Mouse (Mus musculus): Measurements from ENCODE around the gene 4931428F04Rik.
A peak's percentile ranks its signal among the peaks of the same experiment; 100 is the strongest.
"Not testable (repeated sequence)": the region's sequence is repeated elsewhere in the genome, so short reads cannot be mapped to it uniquely, and the experiment has no call there.

4931428F04Rik gene

DNA sequence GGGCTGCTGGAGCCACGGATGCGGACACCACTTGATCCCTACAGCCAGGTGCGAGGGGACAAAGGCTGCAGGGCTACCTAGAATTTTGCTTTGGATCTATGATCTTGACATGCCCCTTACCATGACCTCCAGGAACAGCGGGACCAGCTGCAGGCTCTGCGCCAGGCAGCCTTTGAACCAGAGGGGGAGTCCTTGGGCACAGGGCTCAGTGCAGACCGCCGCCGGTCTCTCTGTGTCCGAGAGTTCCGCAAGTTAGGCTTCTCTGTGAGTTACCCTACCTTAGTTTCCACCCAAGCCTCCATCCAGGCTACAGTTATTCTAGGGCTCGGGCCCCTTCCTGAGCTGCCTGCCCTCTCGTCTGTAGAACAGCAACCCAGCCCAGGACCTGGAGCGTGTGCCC lies 18.0 kb upstream of the 4931428F04Rik start:
- DNase-seq (ENCODE audit: low spot score) = no peak

DNA sequence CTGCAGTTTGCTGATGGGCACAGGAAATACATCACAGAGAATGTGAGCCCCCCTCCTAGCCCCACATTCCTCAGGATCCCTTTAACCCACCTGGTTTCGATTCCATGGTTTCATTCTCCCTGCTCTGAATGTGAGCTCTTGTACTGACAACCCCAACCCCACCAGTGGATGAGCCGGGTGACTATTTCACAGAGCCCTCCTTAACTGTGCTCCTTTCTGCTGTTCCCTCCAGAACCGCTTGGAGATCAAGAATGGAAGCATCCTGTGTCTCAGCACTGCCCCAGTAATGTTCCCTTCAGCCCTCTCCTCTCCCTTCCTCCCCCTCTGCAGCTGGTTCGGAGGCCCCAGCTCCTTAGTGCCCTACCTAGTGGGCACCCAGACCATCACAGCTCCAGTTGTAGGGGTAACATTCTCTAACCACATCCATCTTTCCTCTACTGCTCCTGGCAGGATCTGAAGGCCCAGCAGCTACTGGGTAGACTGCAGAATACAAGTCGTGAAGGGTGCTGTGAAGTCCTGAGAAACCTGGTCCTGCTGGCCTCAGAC lies 16.6 kb upstream of the 4931428F04Rik start:
- no peak for DNase-seq (ENCODE audit: low spot score)

DNA sequence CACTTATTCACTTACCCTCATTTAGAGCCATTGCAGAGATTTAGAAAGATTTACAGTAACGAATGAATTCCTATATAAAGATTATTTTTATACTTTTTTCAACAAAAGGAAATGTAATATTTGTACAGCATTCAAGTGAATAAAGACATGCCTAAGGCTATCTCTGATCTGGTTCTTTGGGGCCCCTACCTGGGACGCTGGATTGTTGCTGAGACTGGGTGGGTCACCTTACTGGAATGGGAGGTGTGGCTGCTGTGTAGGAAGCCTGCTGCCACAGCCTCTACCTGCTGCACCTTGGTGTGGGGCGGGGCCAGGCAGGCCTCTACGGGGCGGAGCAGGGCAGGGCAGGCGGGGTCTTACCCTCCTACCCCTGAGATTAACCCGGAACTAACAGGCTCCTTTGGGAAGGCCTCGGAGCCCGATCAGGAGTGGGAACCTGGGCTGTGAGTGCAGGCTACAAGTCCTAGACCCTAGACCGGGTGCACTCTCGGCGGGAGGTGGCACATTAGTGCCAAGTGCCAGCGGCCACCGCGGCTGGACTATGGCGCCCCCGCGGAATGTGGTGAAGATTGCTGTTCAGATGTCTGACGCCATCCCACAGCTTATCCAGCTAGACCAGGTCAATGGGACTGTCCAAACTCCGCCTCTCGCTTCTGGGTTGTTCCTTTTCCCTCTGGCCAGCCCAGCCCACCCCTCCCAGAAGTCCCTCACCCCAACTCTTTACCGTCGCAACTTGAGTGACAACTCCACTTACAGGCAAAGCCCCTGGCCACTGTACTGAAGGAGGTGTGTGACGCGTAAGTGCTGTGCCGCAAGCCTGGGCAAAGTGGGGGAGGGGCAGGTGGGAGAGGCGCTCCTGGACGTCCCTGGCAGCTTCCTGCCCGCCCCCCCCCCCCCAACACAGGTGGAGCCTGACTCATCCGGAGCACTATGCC lies 15.8 kb upstream of the 4931428F04Rik start, which contains the start of gene Elmo3:
TSS of gene Elmo3 (plus strand) at position 391 of the 935 bp plus-strand sequence.
- peak; percentile 63 for DNase-seq (ENCODE audit: low spot score)

DNA sequence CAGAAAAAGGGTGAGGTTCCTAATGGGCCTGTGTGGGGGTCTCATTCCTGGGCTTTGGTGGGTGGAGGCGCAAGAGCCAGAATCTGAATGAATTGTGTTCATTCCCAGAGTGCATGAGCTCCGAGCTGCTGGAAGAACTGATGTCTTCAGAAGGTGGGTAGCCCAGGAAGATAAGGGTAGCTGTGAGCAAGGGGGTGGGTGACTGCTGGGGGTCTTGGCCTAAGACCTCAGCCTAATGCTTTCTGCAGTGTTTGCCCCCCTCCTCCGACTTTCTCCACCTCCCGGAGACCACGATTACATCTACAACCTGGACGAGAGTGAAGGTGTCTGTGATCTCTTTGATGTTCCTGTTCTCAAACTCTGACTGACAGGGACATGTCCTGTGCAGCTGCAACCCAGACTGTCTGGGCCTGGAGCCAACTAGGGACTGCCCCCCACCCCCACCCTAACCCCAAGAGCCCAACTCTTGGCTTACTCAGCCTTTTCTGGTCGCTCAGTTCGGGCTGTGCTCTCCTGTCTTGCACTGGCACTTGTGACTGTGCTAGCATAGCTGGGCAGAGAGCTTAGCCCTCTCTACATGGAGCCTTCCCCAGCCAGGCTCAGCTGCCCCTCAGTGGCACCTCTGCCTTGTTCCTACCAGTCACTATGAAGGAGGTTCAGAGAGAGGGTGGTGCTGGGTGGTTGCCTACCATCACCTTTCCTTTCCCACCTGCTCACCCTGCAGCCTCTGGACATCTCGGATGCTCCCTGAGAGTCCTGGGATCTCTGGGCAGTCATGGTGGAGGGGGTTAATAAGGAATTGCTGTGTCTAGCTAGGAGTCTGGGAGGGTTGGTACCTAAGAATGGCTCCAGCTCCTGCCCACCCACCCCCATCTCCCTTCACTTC lies 14.9 kb upstream of the 4931428F04Rik start:
- DNase-seq (ENCODE audit: low spot score) = no peak

DNA sequence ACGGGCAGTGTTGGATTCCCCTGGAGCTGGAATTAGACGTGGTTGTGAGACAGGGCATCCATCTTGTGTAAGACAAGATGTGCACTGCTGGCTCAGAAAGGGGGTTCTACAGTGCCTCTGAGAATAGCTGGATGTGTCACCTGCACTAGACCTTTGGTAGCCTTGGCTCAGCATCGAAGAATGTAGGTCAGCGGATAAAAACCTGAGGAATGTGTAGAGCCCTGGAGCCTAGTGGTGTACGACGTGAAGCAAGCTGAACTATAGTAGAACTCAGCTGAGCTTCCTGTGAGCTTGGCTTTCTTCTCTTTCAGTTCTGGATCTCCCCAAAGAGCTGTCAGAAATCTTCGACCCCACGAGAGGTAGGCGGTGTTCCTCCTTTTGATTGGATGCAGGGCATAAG lies 14.2 kb upstream of the 4931428F04Rik start:
- no peak for DNase-seq (ENCODE audit: low spot score)

DNA sequence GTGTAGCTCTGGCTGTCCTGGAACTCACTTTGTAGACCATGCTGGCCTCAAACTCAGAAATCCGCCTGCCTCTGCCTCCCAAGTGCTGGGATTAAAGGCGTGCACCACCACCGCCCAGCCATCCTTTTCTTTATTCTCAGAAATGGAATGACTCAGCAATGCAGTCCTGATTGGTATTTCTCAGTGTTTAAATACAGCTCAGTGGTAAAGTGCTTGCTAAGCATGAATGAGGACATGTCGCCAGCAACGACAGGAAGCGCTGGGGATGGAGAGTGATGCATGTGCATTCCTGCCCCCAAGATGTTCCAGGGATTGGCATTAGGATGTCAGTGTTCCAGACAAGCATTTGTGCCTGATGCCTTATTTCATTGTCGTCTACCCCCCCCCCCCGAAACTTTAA lies 13.7 kb upstream of the 4931428F04Rik start:
- no peak for DNase-seq (ENCODE audit: low spot score)

DNA sequence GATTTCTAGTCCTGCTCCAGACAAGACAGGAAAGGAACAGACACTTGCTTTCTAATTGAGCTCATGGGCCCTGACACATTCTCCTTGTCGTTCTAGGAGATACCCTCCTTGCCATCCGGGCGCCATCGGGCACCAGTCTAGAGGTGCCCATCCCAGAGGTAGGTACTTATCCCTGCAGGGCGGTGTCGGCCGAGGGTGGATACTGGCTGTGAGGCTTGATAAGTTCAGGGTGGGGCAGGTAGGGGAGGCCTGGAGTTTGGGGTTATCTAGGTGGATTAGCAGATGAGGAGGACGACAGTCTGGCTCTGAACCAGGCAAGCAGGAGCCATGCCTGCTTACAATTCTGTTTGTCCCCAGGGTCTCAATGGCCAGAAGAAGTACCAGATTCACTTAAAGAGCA lies 10.3 kb upstream of the 4931428F04Rik start:
- no peak for DNase-seq (ENCODE audit: low spot score)

DNA sequence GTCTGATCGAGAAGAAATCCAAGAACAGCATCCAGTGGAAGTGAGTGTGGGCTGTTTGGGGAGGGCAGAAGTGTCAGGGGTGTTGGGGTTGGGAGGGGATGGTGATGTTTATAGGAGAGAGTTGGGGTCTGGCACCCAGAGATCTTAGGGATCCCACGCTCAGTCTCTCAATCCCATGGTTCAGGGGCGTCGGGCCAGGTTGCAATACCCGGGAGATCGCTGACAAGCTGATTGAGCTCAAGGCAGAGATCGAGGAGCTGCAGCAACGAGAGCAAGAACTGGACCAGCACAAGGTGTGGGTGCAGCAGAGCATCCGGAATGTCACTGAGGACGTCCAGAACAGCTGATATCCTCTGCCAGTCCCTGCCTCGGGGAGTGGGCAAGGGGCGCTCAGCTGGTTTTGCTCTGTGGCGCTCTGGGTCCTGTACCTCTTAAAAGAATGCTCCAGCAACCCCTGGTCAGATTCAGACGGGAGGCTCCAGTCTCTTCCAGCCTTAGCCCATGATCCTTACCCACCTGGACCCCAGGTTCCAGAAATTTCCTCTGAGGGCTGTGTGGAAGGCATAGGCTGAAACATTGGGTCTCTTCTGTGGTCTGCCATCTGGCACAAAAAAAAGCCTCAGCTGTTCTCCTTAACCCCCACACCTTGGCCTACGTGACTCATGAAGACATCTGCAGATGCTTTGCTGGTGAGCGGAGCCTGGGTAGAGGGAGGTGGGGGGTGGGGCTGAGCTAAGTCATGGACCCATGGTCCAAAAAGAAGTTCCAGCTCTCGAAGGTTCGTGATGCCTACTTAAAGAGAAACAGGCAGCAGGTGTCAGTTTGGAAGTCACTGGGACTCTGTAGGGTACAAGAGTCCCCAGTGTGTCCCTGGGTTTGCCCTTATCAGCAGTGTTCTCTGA lies 8.9 kb upstream of the 4931428F04Rik start:
- no peak for DNase-seq (ENCODE audit: low spot score)

DNA sequence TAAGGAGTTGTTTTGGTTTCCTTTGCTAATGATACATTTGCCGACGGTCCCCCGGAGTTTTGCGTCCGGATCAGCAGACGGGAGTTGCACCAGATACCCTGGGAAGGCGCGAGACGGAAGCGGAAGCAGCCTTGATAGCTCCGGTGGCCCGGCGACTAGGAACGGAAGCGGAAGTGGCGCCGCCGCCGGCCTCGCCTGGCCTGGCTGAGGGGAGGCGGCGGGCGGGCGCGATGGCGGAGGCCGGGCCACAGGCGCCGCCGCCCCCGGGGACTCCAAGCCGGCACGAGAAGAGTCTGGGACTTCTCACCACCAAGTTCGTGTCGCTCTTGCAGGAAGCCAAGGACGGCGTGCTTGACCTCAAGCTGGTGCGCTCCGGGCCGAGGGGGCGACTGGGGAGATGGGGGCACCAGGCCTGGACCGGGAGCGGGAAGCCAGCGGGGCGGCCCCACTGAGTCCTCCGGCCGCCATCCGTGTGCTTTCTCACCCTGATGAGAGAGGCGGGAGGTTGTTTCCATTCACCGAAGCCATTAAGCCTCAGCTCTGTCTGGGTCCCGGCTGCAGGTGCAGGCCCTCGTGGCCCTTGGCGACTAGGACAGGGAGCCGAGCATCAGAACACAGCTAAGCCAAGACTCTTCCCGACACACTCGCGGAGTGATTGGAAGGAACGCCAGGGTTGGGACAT lies 8.0 kb upstream of the 4931428F04Rik start, which contains the start of gene E2f4:
TSS of gene E2f4 (plus strand) at position 153 of the 682 bp plus-strand sequence.
- peak; percentile 98 for DNase-seq (ENCODE audit: low spot score)

DNA sequence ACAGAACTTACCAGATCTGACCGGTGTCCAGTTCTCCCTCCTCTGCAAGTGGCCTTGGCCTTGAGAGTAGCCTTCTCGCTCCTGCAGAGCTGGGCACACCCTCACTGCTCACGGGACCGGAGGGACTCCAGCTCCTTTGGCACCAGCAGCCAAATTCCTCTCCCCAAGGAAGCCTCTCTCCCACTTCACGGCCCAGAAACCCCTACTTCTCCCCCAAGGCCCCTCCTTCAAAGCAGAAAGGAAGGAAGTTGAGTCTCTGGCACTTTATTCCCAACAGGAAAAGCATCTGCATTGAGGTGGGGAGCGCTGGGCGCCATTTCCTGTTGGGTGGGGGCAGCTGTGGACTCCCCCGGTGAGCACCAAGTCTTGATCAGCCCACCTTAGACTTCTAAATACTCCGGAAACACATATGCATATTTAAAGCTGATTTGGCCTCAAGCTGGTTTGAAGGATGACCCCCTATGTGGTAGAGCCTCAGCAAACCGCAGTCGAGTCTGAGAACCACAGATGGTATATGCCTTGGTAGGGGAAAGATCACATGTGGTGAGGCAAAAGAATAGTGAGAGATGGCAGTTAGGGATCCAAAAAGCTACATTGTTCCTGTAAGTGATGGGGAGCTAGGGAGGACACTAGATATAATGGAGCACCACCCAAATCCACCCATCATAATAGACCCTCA lies 6.4 kb upstream of the 4931428F04Rik start, which contains the start of gene Exoc3l:
TSS of gene Exoc3l (minus strand) at position 207 of the 679 bp plus-strand sequence.
- no peak for DNase-seq (ENCODE audit: low spot score)

DNA sequence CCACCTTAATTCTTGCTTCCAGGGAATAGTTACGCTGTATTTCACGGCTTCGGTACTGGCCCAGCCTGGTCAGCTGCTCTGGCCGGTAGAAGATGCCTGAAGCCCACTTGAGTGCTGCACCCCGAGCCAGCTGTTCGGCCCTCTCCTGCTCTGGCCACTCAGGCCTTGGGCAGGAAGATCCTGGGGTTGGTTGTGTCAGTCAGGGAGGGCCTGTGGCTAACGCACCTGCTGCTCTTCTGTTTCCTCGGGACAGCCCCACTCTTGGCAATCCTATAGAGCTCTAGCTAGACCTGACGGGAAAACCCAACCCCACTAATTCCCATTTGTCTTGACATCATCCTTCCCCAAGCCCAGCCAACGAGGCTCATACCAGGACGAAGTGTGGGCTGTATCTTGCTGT lies 5.6 kb upstream of the 4931428F04Rik start:
- no peak for DNase-seq (ENCODE audit: low spot score)

DNA sequence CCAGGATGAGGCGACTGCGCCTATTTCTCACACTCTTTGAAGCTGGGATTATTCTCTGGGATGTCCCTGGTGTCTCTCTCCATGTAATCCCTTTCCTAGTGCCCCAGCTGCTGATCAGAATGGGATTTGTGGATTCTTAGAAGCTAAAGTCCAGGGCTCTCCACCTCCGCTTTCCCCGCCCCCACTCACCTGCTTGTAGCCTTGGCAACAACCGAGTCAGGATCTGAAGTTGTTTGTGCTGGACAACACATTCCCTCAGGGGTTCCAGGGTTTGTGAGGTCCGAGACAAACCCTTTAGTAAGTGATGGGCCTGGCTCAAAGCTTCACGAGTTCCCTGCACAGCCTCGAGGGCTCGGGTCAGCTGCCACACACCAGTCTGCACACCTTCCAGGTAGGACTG lies 5.1 kb upstream of the 4931428F04Rik start:
- no peak for DNase-seq (ENCODE audit: low spot score)

DNA sequence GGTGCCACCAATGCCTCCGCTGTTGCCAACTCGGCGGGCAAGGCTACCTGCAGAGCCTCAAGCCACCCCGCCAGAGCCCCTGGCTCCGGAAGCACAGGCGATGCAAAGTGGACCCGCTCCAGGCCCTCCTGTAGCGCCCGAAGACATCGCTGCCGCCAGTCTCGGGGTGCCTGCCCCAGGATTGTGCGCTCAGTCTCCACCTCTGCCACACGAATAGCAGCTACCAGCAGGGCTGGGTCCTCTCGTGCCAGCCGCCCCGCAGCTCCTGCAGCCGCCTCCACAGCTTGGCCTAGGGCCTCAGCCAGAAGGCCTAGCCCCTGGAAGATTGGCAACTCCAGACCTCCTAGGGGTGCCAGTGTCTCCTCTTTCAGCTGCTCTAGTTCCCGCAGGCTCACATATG lies 3.7 kb upstream of the 4931428F04Rik start:
- no peak for DNase-seq (ENCODE audit: low spot score)

DNA sequence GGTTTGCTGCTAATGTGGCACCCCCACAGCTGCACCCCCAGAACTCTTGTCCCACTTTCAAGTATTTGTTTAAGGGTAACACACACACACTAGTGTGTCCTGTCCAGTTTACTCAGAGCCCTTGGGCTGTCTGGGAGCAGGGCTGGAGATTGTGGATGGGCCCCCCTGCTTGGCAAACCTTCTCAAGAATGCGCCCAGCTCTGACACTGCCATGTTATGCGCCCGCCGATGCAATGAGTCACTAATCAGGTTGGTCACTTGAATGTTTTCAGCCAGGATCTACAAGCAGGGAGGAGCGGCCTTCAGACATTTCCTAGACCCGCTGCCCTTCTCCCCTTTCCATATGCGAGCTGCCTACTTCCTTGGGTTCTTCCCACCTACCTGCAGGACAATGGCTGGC lies 2.8 kb upstream of the 4931428F04Rik start:
- DNase-seq (ENCODE audit: low spot score) = no peak

DNA sequence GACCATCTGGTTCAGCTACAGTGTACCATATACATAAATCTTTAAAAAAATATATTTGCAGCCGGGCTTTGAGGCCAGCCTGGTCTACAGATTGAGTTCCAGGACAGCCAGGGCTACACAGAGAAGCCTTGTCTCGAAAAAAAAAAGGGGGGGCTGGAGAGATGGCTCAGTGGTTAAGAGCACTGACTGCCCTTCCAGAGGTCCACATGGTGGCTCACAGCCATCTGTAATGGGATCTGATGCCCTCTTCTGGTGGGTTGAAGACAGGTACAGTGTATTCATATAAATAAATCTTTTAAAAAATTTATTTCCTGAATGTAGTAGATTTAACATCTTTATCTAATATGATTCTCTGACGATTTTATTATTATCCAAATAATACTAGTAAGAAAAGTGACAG lies 2.1 kb upstream of the 4931428F04Rik start:
- DNase-seq (ENCODE audit: low spot score) = not testable (repeated sequence)

DNA sequence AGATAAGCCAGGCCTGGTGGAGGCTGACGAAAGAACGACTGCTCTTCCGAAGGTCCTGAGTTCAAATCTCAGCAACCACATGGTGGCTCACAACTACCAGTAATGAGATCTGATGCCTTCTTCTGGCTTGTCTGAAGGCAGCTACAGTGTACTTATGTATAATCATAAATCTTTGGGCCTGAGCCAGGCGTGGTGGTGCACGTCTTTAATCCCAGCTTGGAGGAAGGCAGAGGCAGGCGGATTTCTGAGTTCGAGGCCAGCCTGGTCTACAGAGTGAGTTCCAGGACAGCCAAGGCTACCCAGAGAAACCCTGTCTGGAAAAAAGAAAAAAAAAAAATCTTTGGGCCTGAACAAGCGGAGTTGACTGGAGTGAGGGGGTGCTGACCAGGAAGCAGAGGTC lies 1.7 kb upstream of the 4931428F04Rik start:
- not testable (repeated sequence) for DNase-seq (ENCODE audit: low spot score)

DNA sequence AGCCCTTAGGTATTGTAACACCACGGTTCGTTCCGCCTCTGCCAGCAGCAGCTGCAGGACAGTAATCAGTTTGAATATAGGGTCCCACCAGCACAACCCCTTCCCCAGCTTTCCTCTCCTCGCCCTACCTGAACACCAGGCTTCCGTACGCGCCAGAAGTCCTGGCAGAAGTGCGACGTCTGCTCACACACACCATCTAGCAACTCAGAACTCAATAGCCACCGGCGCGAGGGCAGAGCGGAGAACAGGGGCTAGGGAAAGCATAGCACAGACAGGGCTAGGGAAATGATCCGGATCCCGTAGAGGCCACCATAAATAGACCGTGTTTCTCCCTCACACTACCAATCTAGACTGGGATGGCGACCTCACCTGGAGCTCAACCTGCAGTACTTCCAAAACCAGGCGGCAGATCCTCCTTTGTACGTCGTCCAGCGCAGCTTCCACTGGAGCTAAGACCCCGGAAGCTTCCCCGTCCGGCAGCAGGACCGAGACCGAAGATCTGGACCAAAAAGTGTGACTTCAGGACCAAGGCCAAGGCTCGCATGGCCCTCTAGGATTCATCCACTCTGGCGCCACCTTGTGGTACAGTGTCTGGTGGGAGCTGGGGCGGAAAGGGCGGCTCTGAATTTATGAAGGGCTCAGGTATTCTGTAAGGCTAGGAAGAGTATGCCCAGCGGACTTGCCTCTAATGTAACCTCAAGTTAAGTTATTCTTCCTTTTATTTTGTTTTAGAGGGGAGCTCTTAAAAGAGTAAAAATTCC lies 1.1 kb upstream of the 4931428F04Rik start:
- DNase-seq (ENCODE audit: low spot score) = peak; percentile 97

DNA sequence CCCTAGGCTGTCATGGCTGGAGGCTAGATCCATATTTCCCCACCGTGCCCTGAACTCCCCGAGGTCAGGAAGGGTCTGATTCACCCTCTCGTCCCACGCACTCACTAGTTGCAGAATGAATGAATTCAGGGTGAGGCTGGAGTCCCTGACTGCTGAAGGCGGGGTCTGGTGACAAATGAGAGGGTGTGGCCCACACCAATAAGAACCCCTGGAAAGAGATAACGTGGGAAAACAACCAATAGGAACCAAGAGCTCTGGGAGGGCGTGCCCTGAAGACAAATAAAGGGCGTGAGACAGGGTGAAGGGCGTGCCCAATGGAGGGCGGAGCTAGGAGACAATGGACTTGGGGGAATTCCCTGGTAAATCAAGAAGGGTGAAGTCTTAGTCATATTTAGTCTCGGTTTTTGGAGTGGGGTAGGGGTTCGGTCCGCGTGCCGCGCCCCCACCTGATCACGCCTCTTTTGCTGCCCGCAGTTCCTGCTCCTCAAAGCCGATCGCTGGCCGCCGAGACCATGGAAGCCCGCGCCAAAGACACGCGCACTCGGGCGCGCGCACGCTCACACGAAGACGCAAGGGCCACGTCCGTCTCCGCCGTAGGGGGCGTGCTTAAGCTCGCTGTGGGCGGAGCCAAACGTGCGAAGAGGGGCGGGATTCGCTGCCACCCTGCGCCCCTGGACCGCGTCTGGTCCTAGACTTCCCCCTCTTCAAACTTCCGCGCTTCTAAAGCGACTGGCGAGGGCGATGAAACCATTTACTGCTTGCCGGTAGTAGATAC lies 519 bp downstream of the 4931428F04Rik start:
- peak; percentile 97 for DNase-seq (ENCODE audit: low spot score)

All from embryo, embryonic 10 days (tissue).